Mouse (Mus musculus) heart, embryonic 14.5 days (tissue): ENCODE data around the gene Ush1g. TPM values are rescaled to one million over a fixed set of nuclear protein-coding genes. Genes with fewer than 3 reads are reported as not detected.

ENCODE experiments used
- ATAC-seq: fragments of 200-750 bp; cut with Nextera tagmentation; 2 replicates; pipeline ENCODE4 v1.8.0; 2017; ENCODE audit warnings: low read depth, moderate TSS enrichment; ENCODE audit not compliant: insufficient number of reproducible peaks, insufficient read depth, low FRiP score
- H3K27ac ChIP-seq, 2 experiments: fragments of 200-500 bp in 1 of 2; fragments of 300-500 bp in 1 of 2; sonication (generic) in 1 of 2; replicated peaks in 1 of 2; 2 replicates each; pipeline ENCODE4 v1.5.1; 2012 to 2014; ENCODE audit warnings: low read depth in 2 of 2, low read length in 2 of 2, control low read depth in 1 of 2, mild to moderate bottlenecking in 1 of 2, mixed read lengths in 1 of 2; ENCODE audit not compliant: control insufficient read depth in 1 of 2, insufficient read depth in 1 of 2
- H3K27me3 ChIP-seq: fragments of 300-500 bp; sonication (generic); 2 replicates; pipeline ENCODE4 v1.6.1; 2014; ENCODE audit warnings: mild to moderate bottlenecking, low read length, control low read depth; ENCODE audit not compliant: control insufficient read depth, insufficient read depth
- H3K36me3 ChIP-seq: fragments of 300-500 bp; sonication (generic); 2 replicates; pipeline ENCODE4 v1.6.1; 2014; ENCODE audit warnings: mild to moderate bottlenecking, control low read depth, low read length, mixed read lengths; ENCODE audit not compliant: control insufficient read depth, insufficient read depth
- H3K4me1 ChIP-seq, 2 experiments: fragments of 200-500 bp in 1 of 2; fragments of 300-500 bp in 1 of 2; sonication (generic) in 1 of 2; 2 replicates each; pipeline ENCODE4 v1.6.1; 2012 to 2014; ENCODE audit warnings: low read length in 2 of 2, control low read depth in 1 of 2, mixed read lengths in 1 of 2; ENCODE audit not compliant: control insufficient read depth in 2 of 2, insufficient read depth in 2 of 2
- H3K4me2 ChIP-seq: fragments of 300-500 bp; sonication (generic); 2 replicates; pipeline ENCODE4 v1.6.1; 2014; ENCODE audit warnings: mild to moderate bottlenecking, low read length
- H3K4me3 ChIP-seq, 2 experiments: fragments of 200-500 bp in 1 of 2; fragments of 300-500 bp in 1 of 2; sonication (generic) in 1 of 2; 2 replicates each; pipeline ENCODE4 v1.5.1; 2012 to 2014; ENCODE audit warnings: low read length in 2 of 2, mild to moderate bottlenecking in 2 of 2, control low read depth in 1 of 2, low read depth in 1 of 2, moderate library complexity in 1 of 2; ENCODE audit not compliant: control insufficient read depth in 1 of 2, insufficient read depth in 1 of 2
- H3K9ac ChIP-seq: fragments of 300-500 bp; sonication (generic); 2 replicates; pipeline ENCODE4 v1.6.1; 2014; ENCODE audit warnings: mild to moderate bottlenecking, low read length
- H3K9me3 ChIP-seq: fragments of 300-500 bp; sonication (generic); 2 replicates; pipeline ENCODE4 v1.6.1; 2016; ENCODE audit warnings: low read length, control low read depth; ENCODE audit not compliant: control insufficient read depth
- WGBS: fragments of 180-500 bp; shearing (Covaris S2); extraction: QIAGEN DNeasy Blood & Tissue Kit; methylation state at CpG from one replicate; pipeline ENCODE4 v1.1.7; 2014; 5-methylcytosine and 5-hydroxymethylcytosine counted together
- polyA plus RNA-seq: library from polyadenylated mRNA; unstranded; fragments of >200 nt; fragmentation: Nextera tagmentation; extraction: Ambion mirVana; gene quantifications from 2 replicates; pipeline ENCODE4 v1.2.1, GENCODE M21; 2014

Ush1g gene
- polyA plus RNA-seq, 1 experiment from 2014 or later: 0.05 TPM

- Histone ChIP-seq H3K36me3 (no peaks in the 10 kb centered on the region), H3K27me3 (peaks cover 12% of the 10 kb centered on the region), H3K4me1 (peaks cover 11 to 12% of the 10 kb centered on the region in 2 experiments; a peak in 3 of 4 replicates), H3K9ac (peak overlapping the region; percentile 56), H3K27ac (no peak overlapping the region), H3K9me3 (no peaks in the 10 kb centered on the region), H3K4me3 (peak overlapping the region; percentile 40 to 42), H3K4me2 (peak overlapping the region; percentile 83)
- WGBS: 55% methylated on average over 21 of the region's 21 CpGs
- no peak for ATAC-seq
These were observed 25.2 kb downstream of the Ush1g start for GRCm38 (mm10) chr11:115296471-115297210.

GRCm38 (mm10) chr11:115295939-115296338 is 25.9 kb downstream of the Ush1g start:
- H3K4me3 ChIP-seq: no peak overlapping the region
- no peaks in the 10 kb centered on the region for H3K9me3 ChIP-seq
- no peak overlapping the region for H3K4me2 ChIP-seq
- no peaks in the 10 kb centered on the region for H3K36me3 ChIP-seq
- H3K9ac ChIP-seq: no peak overlapping the region
- WGBS: 81% methylated on average over 11 of the region's 11 CpGs
- H3K27ac ChIP-seq: no peak overlapping the region
- ATAC-seq: no peak
- H3K4me1 ChIP-seq: peaks cover 11 to 14% of the 10 kb centered on the region in 2 experiments; a peak in 3 of 4 replicates
- peaks cover 12% of the 10 kb centered on the region for H3K27me3 ChIP-seq

- WGBS: 49% methylated on average over 14 of the region's 14 CpGs
- no peak for ATAC-seq
- no peaks in the 10 kb centered on the region for H3K9me3 ChIP-seq
- H3K4me3 ChIP-seq: no peak overlapping the region
- no peaks in the 10 kb centered on the region for H3K36me3 ChIP-seq
- no peak overlapping the region; the same call in 1 of the 2 replicates for H3K9ac ChIP-seq
- peaks cover 4% of the 10 kb centered on the region; the same call in 1 of the 2 replicates for H3K27me3 ChIP-seq
- peaks cover 17 to 18% of the 10 kb centered on the region in 2 experiments for H3K4me1 ChIP-seq
- peak overlapping the region in 1 of 2 experiments; percentile 19; a peak in 1 of 4 replicates for H3K27ac ChIP-seq
- no peak overlapping the region for H3K4me2 ChIP-seq
These were observed 29.0 kb downstream of the Ush1g start for GRCm38 (mm10) chr11:115292631-115293375.

- Histone ChIP-seq H3K4me1 (peaks cover 15% of the 10 kb centered on the region in 2 experiments), H3K27ac (no peak overlapping the region), H3K27me3 (no peaks in the 10 kb centered on the region; the same call in 1 of the 2 replicates), H3K4me2 (no peak overlapping the region), H3K9me3 (no peaks in the 10 kb centered on the region), H3K36me3 (no peaks in the 10 kb centered on the region), H3K4me3 (no peak overlapping the region), H3K9ac (no peak overlapping the region)
- 78% methylated on average over 10 of the region's 10 CpGs for WGBS
- no peak for ATAC-seq
These were observed 30.3 kb downstream of the Ush1g start for GRCm38 (mm10) chr11:115291503-115291902.

- no peak overlapping the region for H3K4me3 ChIP-seq
- H3K4me2 ChIP-seq: no peak overlapping the region
- 51% methylated on average over 6 of the region's 6 CpGs for WGBS
- no peak overlapping the region for H3K9ac ChIP-seq
- no peak for ATAC-seq
- H3K4me1 ChIP-seq: peaks cover 15% of the 10 kb centered on the region in 2 experiments
- peak overlapping the region; percentile 36 to 57; a peak in 3 of 4 replicates for H3K27ac ChIP-seq
- H3K9me3 ChIP-seq: no peaks in the 10 kb centered on the region
- no peaks in the 10 kb centered on the region; the same call in 1 of the 2 replicates for H3K27me3 ChIP-seq
- no peaks in the 10 kb centered on the region for H3K36me3 ChIP-seq
These were observed 30.9 kb downstream of the Ush1g start for GRCm38 (mm10) chr11:115290919-115291318.

- peak overlapping the region; percentile 36 to 57; a peak in 3 of 4 replicates for H3K27ac ChIP-seq
These were observed 31.5 kb downstream of the Ush1g start for GRCm38 (mm10) chr11:115290314-115290713.

GRCm38 (mm10) chr11:115289885-115290284 is 32.0 kb downstream of the Ush1g start:
- no peak for ATAC-seq
- no peaks in the 10 kb centered on the region for H3K9me3 ChIP-seq
- H3K36me3 ChIP-seq: no peaks in the 10 kb centered on the region
- no peak overlapping the region for H3K4me2 ChIP-seq
- H3K4me3 ChIP-seq: no peak overlapping the region
- no peaks in the 10 kb centered on the region for H3K27me3 ChIP-seq
- peaks cover 15% of the 10 kb centered on the region in 2 experiments for H3K4me1 ChIP-seq
- 65% methylated on average over 8 of the region's 8 CpGs for WGBS
- H3K9ac ChIP-seq: no peak overlapping the region
- no peak overlapping the region for H3K27ac ChIP-seq

More at GRCm38 (mm10) chr11:115290314-115290713, 31.5 kb downstream of the Ush1g start:
- Histone ChIP-seq H3K9ac (no peak overlapping the region), H3K36me3 (no peaks in the 10 kb centered on the region), H3K4me1 (peaks cover 15% of the 10 kb centered on the region in 2 experiments), H3K9me3 (no peaks in the 10 kb centered on the region), H3K27me3 (no peaks in the 10 kb centered on the region), H3K4me3 (no peak overlapping the region), H3K4me2 (no peak overlapping the region)
- 91% methylated on average over 1 of the region's 1 CpGs for WGBS
- no peak for ATAC-seq
